Mouse (Mus musculus): ENCODE results near the gene Ube2dnl1.

The Ube2dnl1 gene

DNA sequence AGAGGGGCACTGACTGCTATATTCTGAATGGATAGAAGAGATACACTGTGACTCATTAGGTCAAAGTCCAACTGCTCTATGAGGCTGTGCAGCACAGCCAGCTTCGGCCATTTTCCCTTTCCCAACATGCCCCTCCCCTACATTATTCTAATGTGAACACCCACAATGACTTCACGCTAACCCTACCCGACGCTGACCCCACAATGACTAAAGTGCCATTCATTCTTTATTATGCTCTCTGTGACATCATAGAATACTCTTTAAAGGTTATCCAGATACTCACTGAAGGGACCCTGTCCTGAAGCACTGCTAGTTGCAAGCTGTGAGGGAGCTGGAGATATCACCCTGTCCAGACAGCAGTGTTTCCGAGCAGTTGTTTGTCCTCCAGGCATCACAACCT is at the start of gene Ube2dnl1:
TSS of gene Ube2dnl1 (plus strand) at position 301 of the 400 bp plus-strand sequence.
- no peak for DNase-seq (ENCODE audit: low read depth, low spot score)

DNA sequence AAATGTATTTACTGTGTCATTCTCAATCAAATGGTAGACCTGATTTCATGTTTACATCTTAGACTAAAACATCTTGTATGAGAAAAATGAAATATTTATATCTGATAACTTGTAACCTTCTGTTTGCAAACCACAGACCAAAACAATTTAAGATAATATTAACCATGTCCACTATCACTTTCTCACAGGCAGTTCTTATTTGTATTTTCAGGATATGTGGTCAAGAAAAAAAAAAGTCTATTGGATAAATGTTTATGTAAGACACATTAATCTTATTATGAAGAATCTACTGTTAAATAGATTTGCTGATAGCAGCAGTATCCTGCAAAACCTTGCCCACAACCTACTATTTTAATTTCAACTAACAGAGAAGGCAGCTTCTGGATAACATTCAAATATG is 9.3 kb upstream of the Ube2dnl1 start:
- DNase-seq (ENCODE audit: low read depth, low spot score) = no peak

DNA sequence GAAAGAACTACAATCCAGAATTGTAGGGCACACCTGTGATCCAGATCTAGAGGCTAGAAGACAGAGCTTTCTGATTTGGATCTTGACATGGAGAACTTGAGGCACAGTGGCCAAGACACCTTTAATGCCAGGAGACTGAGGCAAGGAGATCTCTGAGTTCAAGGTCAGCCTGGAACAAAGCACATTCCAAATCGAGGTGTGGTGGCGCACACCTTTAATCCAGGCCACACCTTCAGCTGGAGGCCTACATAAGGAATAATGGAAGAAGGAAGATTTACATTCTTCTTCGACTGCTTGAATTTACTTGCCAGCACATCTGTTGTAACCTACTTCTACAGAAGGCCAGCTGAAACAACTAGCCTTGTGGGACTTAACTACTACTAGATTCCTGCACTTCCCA is 7.3 kb upstream of the Ube2dnl1 start:
- no peak for DNase-seq (ENCODE audit: low read depth, low spot score)

DNA sequence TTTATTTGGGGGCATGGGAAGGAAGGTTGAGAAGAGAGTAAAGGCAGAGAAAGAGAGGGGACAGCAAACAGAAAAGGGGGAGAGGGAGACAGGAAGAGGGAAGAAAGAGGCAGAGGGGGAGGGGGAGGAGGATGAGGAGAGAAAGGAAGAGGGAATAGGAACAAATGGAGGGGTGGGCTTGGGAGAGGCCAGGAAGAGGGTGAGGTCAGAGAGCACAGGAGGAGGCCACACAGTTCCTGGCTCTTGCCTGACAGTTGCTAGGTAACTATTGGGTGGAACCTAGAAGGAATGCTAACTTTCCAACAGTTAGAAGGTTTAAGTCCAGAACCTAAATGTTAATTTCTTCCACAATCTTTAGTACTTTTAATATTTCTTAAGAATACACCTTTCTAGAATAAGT is 1.4 kb upstream of the Ube2dnl1 start:
- DNase-seq (ENCODE audit: low read depth, low spot score) = no peak

DNA sequence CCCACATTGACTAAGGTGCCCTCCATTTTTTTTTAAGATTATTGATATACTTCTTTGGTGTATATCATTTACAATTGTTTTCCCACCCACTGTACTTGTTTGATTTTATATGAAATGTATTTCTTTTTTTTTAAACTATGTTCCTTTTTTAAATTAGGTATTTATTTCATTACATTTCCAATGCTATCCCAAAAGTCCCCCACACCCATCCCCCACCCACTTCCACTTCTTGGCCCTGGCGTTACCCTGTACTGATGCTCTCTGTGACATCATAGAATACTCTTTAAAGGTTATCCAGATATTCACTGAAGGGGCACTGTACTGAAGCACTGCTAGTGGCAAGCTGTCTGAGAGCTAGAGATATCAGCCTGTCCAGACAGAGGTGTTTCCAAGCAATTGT is 2.5 kb downstream of the Ube2dnl1 start, which contains the start of gene Ube2dnl2:
TSS of gene Ube2dnl2 (plus strand) at position 301 of the 400 bp plus-strand sequence.
- no peak for DNase-seq (ENCODE audit: low read depth, low spot score)

DNA sequence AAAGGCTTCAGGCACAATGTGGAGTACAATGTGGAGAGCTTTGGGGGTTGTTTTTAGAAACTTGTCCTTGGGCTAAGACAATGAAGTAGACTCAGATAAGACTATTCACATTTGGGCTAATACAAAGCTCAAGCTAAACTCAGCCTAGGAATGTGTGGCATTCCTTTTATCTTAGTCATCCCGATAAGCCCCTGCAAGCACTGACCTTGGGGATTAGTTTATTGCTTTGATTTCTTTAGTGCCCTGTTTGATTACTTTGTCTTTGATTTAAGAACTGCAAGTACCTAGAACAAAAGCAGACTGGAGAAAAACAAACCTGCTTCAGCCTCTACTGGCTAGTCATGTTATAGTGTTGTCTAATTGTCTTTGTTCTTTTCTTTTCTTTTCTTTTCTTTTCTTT is 50.3 kb downstream of the Ube2dnl1 start:
- DNase-seq (ENCODE audit: low read depth, low spot score) = no peak
